Mouse (Mus musculus) midbrain, embryonic 14.5 days (tissue): ENCODE results near the gene Cabin1. TPM values are rescaled to one million over a fixed set of nuclear protein-coding genes. Genes with fewer than 3 reads are reported as not detected.

Source experiments
- ATAC-seq: fragments of 200-750 bp; cut with Nextera tagmentation; 2 replicates; pipeline ENCODE4 v1.8.0; 2017; ENCODE audit warnings: moderate number of reproducible peaks, moderate library complexity; ENCODE audit not compliant: low FRiP score, low TSS enrichment
- DNase-seq: peaks from one replicate; pipeline ENCODE4 v3.0.0-alpha.2; 2015
- H3K27ac ChIP-seq: fragments of 300-500 bp; sonication (generic); replicated peaks from 2 replicates; pipeline ENCODE4 v1.5.1; 2014; ENCODE audit warnings: mild to moderate bottlenecking, low read depth, low read length, moderate library complexity
- H3K27me3 ChIP-seq: fragments of 300-500 bp; sonication (generic); 2 replicates; pipeline ENCODE4 v1.6.1; 2014; ENCODE audit warnings: low read length, control low read depth, mixed read lengths; ENCODE audit not compliant: control insufficient read depth, insufficient read depth
- H3K36me3 ChIP-seq: fragments of 300-500 bp; sonication (generic); 2 replicates; pipeline ENCODE4 v1.6.1; 2014; ENCODE audit warnings: low read length, control low read depth; ENCODE audit not compliant: control insufficient read depth, insufficient read depth
- H3K4me1 ChIP-seq: fragments of 300-500 bp; sonication (generic); 2 replicates; pipeline ENCODE4 v1.6.1; 2014; ENCODE audit warnings: mild to moderate bottlenecking, antibody characterized with exemption, low read length, control low read depth; ENCODE audit not compliant: control insufficient read depth, insufficient read depth
- H3K4me2 ChIP-seq: fragments of 300-500 bp; sonication (generic); 2 replicates; pipeline ENCODE4 v1.6.1; 2014; ENCODE audit warnings: mild to moderate bottlenecking, low read length, moderate library complexity
- H3K4me3 ChIP-seq: fragments of 300-500 bp; sonication (generic); replicated peaks from 2 replicates; pipeline ENCODE4 v1.5.1; 2014; ENCODE audit warnings: low read depth, low read length
- H3K9ac ChIP-seq: fragments of 300-500 bp; sonication (generic); replicated peaks from 2 replicates; pipeline ENCODE4 v1.6.1; 2014; ENCODE audit warnings: mild to moderate bottlenecking, low read length, moderate library complexity
- H3K9me3 ChIP-seq: fragments of 300-500 bp; sonication (generic); 2 replicates; pipeline ENCODE4 v1.6.1; 2016; ENCODE audit warnings: low read length, control low read depth, mixed read lengths; ENCODE audit not compliant: control insufficient read depth
- WGBS: fragments of 180-500 bp; shearing (Covaris S2); extraction: QIAGEN DNeasy Blood & Tissue Kit; methylation state at CpG from one replicate; pipeline ENCODE4 v1.1.7; 2014; 5-methylcytosine and 5-hydroxymethylcytosine counted together
- polyA plus RNA-seq: library from polyadenylated mRNA; unstranded; fragments of >200 nt; fragmentation: Nextera tagmentation; extraction: Ambion mirVana; gene quantifications from 2 replicates; pipeline ENCODE4 v1.2.1, GENCODE M21; 2014

Gene Cabin1
- polyA plus RNA-seq, 1 experiment from 2014 or later, result 54.5 TPM

DNA sequence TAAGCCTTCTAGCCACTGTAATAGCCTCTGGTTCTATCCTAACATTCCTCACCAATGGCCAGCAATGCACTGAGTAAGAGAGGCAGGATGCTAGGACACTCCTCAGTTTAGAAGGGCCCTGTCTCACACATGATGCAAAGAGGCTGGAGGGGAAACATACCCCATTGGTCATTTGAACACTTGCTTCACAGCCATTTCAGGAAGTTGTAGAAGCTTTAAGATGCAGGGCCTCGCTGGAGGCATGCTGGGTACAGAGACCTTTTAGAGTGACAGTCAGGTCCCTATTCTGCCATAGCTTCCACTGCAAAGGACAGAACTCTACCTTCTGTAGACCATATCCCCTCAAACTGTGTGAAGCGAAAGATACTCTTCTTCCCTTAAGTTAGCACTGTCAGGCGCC is 66.4 kb downstream of the Cabin1 start:
- 92% methylated on average over 3 of the region's 3 CpGs for WGBS
- peaks cover 58% of the 10 kb centered on the region for H3K36me3 ChIP-seq
- no peak overlapping the region for H3K27ac ChIP-seq
- H3K4me2 ChIP-seq, result no peak overlapping the region
- no peak overlapping the region for H3K9ac ChIP-seq
- H3K9me3 ChIP-seq, result no peaks in the 10 kb centered on the region
- no peak overlapping the region for H3K4me3 ChIP-seq
- no peak for ATAC-seq
- no peaks in the 10 kb centered on the region for H3K4me1 ChIP-seq
- H3K27me3 ChIP-seq, result no peaks in the 10 kb centered on the region
- no peak for DNase-seq

GRCm38 (mm10) chr10:75696597-75697355 is 67.4 kb downstream of the Cabin1 start:
- ATAC-seq (no peak), DNase-seq (no peak)
- Histone ChIP-seq H3K36me3 (peaks cover 67% of the 10 kb centered on the region), H3K4me2 (no peak overlapping the region), H3K27me3 (no peaks in the 10 kb centered on the region), H3K9me3 (no peaks in the 10 kb centered on the region), H3K4me3 (no peak overlapping the region), H3K9ac (no peak overlapping the region), H3K4me1 (no peaks in the 10 kb centered on the region), H3K27ac (no peak overlapping the region)
- 94% methylated on average over 7 of the region's 7 CpGs for whole genome bisulfite sequencing

DNA sequence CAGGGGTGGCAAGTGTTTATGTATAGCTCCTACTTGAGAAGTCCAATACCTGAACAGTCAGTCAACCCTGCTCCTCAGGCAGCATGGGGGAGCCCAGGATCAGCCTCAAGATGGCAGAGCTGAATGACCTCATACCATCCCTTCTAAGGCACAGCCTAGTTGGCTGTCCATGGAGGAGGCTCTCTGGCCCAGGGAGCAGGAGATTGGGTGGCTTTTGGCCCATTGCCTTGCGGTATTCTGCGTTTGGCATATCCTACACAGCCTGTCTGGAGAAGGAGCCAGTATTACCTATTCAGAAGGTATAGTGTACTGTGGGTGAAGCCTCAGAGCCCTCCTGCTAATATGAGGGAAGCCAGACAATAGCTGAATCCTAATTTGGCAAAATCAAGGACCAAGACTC is 68.6 kb downstream of the Cabin1 start:
- H3K27ac ChIP-seq, result no peak overlapping the region
- no peak for ATAC-seq
- H3K4me3 ChIP-seq, result no peak overlapping the region
- peaks cover 78% of the 10 kb centered on the region for H3K36me3 ChIP-seq
- 95% methylated on average over 2 of the region's 2 CpGs for WGBS
- no peak for DNase-seq
- H3K27me3 ChIP-seq, result no peaks in the 10 kb centered on the region
- no peak overlapping the region for H3K4me2 ChIP-seq
- no peaks in the 10 kb centered on the region for H3K4me1 ChIP-seq
- H3K9me3 ChIP-seq, result no peaks in the 10 kb centered on the region
- H3K9ac ChIP-seq, result no peak overlapping the region

GRCm38 (mm10) chr10:75695078-75695477 is 69.1 kb downstream of the Cabin1 start:
- peaks cover 78% of the 10 kb centered on the region for H3K36me3 ChIP-seq
- H3K4me3 ChIP-seq, result no peak overlapping the region
- no peaks in the 10 kb centered on the region for H3K27me3 ChIP-seq
- H3K9ac ChIP-seq, result no peak overlapping the region
- H3K27ac ChIP-seq, result no peak overlapping the region; the same call in 1 of the 2 replicates
- ATAC-seq, result no peak
- H3K4me2 ChIP-seq, result no peak overlapping the region
- WGBS, result 89% methylated on average over 5 of the region's 5 CpGs
- no peaks in the 10 kb centered on the region for H3K4me1 ChIP-seq
- no peak for DNase-seq
- H3K9me3 ChIP-seq, result no peaks in the 10 kb centered on the region

DNA sequence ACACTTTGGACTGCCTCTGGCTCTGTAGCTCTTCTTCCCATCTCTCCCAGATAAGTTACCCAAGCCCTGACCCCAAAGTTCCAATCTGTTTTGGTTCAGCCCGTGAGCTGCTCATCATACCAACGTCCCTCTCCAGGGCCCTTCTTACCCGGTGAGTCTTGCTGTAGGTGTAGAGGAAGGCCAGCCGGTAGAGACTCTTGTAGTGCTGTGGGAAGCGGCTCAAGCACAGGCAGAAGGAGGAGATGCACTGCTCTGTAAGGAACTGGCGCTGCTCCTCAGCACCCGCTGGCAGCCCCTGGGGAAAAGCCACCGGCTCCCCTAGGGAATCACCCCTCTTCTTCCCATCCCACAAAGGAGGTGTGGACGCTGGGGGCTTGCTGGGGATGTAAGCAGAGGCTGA is 69.6 kb downstream of the Cabin1 start:
- DNase-seq, result no peak
- H3K27ac ChIP-seq, result no peak overlapping the region; the same call in 1 of the 2 replicates
- no peak overlapping the region for H3K4me3 ChIP-seq

GRCm38 (mm10) chr10:75693451-75694233 is 70.5 kb downstream of the Cabin1 start:
- no peak for ATAC-seq
- H3K4me3 ChIP-seq, result no peak overlapping the region
- H3K27ac ChIP-seq, result no peak overlapping the region
- WGBS, result 81% methylated on average over 11 of the region's 11 CpGs
- H3K9me3 ChIP-seq, result no peaks in the 10 kb centered on the region
- H3K4me1 ChIP-seq, result no peaks in the 10 kb centered on the region
- no peak for DNase-seq
- no peak overlapping the region for H3K4me2 ChIP-seq
- peaks cover 83% of the 10 kb centered on the region for H3K36me3 ChIP-seq
- H3K9ac ChIP-seq, result no peak overlapping the region
- no peaks in the 10 kb centered on the region for H3K27me3 ChIP-seq

More for the DNA sequence above, 69.6 kb downstream of the Cabin1 start:
- H3K4me1 ChIP-seq, result no peaks in the 10 kb centered on the region
- H3K27me3 ChIP-seq, result no peaks in the 10 kb centered on the region
- no peaks in the 10 kb centered on the region for H3K9me3 ChIP-seq
- WGBS, result 95% methylated on average over 9 of the region's 9 CpGs
- no peak for ATAC-seq
- no peak overlapping the region for H3K4me2 ChIP-seq
- peaks cover 78% of the 10 kb centered on the region for H3K36me3 ChIP-seq
- no peak overlapping the region for H3K9ac ChIP-seq

DNA sequence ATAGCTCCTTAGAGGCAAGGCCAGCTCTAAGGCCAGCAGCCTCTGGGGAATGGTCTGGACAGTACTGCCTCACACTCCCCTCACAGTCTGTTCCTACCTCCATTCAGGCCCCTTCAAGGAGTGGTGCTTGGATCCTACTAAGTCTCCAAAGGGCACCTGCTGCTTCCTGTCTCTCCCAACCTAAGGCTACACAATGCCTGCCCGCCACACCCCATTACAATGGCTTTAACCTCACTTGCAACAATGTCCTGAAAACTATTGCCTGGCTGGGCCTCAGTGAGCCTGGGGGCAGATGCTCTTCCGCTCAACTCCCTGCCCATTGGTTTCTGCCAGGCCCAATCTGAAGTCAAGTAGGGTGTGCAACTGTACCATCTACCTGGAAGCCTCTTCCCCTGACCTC is 75.5 kb downstream of the Cabin1 start:
- WGBS, result 92% methylated on average over 2 of the region's 2 CpGs
- H3K27me3 ChIP-seq, result no peaks in the 10 kb centered on the region
- H3K4me2 ChIP-seq, result no peak overlapping the region
- no peak overlapping the region for H3K4me3 ChIP-seq
- DNase-seq (no peak), ATAC-seq (no peak)
- no peaks in the 10 kb centered on the region for H3K9me3 ChIP-seq
- H3K4me1 ChIP-seq, result peaks cover 15% of the 10 kb centered on the region
- H3K36me3 ChIP-seq, result peaks cover 51% of the 10 kb centered on the region
- H3K27ac ChIP-seq, result no peak overlapping the region
- no peak overlapping the region for H3K9ac ChIP-seq

DNA sequence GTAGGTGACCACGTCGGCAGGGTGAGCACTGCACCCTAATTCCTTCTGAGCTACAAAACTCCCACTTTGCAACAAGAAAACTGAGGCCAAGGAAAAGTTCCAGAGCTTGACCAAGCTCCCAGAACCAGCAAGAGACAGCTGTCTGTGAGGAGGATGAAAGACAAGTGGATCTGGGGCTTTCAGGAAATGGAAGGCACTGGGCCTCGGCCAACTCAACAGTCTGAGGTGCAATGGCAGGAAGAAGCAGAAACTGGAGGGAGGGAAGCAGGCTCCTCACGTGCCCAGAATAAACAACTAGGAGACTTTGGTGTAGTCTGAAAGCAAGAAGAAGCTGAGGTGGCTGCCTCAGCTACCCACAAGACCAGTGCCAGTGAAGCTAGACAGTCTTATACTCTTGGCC is 77.4 kb downstream of the Cabin1 start:
- H3K36me3 ChIP-seq, result peaks cover 40% of the 10 kb centered on the region
- H3K4me3 ChIP-seq, result no peak overlapping the region
- no peaks in the 10 kb centered on the region for H3K27me3 ChIP-seq
- H3K9me3 ChIP-seq, result no peaks in the 10 kb centered on the region
- no peak overlapping the region for H3K27ac ChIP-seq
- no peak for ATAC-seq
- peaks cover 17% of the 10 kb centered on the region for H3K4me1 ChIP-seq
- DNase-seq, result no peak
- no peak overlapping the region for H3K9ac ChIP-seq
- no peak overlapping the region for H3K4me2 ChIP-seq
- 90% methylated on average over 4 of the region's 4 CpGs for WGBS
